Mouse (Mus musculus): ENCODE results near the gene Iffo2.

- TF ChIP-seq POLR2A (IDR thresholded peaks at IDR 0.05; ENCODE audit: low read depth, low read length) (no peak), CTCF (conservative IDR thresholded peaks at IDR 0.05; ENCODE audit: insufficient read depth, insufficient read length, low read depth, low read length) (no peak)
These were observed 29.5 kb upstream of the Iffo2 start for GRCm38 (mm10) chr4:139500814-139501213.
